Mouse (Mus musculus): ENCODE measurements at regions not wholly inside any gene's neighbourhood (a gene's known extent, or its start where the extent isn't known, plus 50 kb on each side); places are given as distances from the start of the nearest gene placed in this dataset.

DNA sequence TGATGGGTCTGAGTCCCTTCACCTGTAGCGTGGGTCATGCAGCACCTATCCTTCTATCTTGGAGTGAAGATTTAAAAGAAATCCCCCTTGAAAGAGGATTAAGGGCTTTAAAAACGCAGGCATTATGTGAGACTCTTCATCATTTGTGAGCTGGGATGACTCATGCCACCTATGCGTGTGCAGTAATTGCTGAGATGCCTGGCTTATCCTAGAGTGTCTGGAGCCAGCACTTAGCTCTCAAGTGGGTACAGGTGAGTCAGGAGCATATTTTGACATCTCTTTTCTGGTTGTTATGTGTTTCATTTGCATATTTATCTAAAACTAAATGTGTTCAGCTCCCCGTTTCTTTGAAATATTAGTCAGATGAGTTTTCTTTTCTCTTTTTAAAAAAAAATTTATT, 123.4 kb downstream of the Kif20b start:
- no peak for TF ChIP-seq CTCF (conservative IDR thresholded peaks at IDR 0.05; ENCODE audit: low read length)
- no peak for TF ChIP-seq NANOG (IDR thresholded peaks at IDR 0.05; ENCODE audit: borderline replicate concordance, low read length)
- TF ChIP-seq POU5F1 (IDR thresholded peaks at IDR 0.05; ENCODE audit: borderline replicate concordance, low read length): no peak
